Mouse (Mus musculus) stomach, postnatal 0 days (tissue): ENCODE data around the gene Rxfp4.

Experiments used
- CTCF ChIP-seq: IDR thresholded peaks from 2 replicates; pipeline ENCODE4 v1.5.1; 2016; ENCODE audit warnings: antibody characterized with exemption, low read depth, mild to moderate bottlenecking, moderate library complexity
- EP300 ChIP-seq: optimal IDR thresholded peaks from 2 replicates; pipeline ENCODE3; 2016; ENCODE audit warnings: antibody characterized with exemption

DNA sequence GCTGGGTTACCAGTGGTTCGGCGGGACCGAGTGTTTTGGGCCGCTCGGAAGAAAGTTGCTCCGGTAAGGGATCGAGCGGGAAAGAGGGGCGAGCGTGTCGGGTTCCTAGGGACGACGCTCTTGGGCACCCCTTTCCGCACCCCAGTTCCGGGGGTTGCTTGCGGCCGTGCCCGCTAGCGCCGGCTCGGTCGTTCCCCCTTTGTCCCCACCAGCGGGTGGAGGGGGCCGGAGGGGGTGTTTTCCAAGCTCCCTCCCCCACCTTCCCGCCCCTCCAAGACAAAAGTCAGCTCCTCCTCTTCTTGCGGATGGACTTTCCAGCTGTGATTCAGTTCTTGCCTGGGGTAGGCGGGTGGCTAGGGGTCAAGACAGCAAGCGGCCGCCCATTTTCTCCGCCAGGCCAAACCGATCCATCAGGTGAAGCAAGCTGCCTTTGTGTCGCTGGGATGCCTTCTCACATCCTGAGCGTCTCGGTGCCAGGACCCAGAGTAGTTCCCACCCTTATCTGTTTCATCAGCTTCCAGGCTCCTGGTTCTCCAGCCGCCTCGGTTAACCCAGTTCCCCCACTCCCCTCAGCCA is 31.3 kb downstream of the Rxfp4 start:
- TF ChIP-seq EP300 (no peak), CTCF (no peak)
